Mouse (Mus musculus) natural killer cell, adult 2 months (primary cell): ENCODE results near the gene Smad3.

Experiments
- DNase-seq, 2 experiments: peaks; one replicate each; pipeline ENCODE4 v3.0.0; 2022; ENCODE audit warnings: low spot score in 2 of 2

Gene Smad3

GRCm38 (mm10) chr9:63632924-63633323 lies 124.9 kb downstream of the Smad3 start:
- no peak for DNase-seq

DNA sequence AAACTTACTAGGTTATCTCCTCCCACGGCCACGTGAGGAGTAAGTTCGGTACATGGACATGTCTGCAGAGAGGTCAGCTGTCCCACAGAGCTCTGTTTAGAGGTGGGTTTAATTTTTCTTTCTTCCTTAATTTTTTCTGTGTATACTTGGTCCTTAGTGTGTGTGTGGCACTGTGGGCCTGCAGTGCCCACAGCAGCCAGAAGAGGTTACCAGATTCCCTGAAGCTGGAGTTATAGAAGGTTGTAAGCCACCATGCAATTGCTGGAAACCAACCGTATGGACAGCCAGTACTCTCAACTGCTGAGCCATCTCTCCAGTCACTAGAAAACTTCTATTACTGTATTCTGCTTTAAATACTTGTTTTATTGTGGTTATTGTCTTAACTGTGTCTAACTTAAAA lies 125.7 kb downstream of the Smad3 start:
- DNase-seq, result no peak

- no peak for DNase-seq
Observed at GRCm38 (mm10) chr9:63625090-63625756, 132.6 kb downstream of the Smad3 start.

DNA sequence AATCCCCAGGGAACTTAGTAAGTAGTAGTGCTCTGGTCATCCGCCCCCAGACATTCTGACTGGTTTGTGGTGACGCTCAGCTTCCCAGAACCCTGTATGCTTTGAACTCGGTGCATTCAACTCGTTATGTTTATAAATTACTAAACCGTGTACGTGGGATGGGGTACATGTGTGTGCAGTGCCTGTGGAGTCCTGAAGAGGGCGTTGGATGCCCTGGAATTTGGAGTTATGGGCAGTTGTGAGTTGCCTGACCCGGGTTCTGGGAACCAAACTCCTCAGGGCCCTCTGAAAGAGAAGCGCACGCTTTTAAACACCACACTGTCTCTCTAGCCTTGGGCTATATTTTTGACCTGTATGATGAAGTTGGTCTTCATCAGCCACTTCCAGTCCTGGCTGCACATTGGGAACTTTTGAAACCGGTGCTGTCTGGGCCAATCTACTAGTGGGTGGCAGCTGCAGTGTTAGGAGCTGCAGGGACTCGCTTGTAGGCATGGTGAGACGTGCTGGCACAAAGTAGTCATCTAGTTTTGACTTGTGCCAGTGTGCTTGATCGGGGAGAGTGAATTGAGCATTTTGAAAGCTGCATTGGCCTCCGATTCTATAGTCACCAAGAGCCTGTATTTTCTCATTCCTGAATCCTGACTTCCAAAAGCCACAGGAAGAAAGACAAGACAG lies 133.8 kb downstream of the Smad3 start:
- no peak for DNase-seq

DNA sequence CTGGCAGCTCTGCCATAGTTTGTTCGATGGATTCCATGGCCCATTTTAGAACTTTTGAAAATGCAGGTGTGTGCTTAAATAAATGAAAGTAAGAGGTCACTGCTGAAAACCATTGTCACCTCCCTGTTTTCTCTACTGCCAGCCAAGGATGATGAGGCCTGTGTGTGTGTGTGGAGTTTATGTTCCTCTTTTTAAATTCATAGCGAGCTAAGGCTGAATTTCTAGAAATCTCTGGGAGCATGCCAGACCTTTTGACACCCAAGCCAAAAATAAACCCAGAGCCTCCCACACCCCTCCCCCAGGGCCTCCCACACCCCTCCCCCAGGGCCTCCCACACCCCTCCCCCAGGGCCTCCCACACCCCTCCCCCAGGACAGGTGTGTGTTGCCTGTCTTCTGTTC lies 139.8 kb downstream of the Smad3 start:
- DNase-seq, result no peak

GRCm38 (mm10) chr9:63614018-63614985 lies 143.5 kb downstream of the Smad3 start:
- DNase-seq, result no peak

GRCm38 (mm10) chr9:63613569-63613968 lies 144.2 kb downstream of the Smad3 start:
- no peak for DNase-seq

DNA sequence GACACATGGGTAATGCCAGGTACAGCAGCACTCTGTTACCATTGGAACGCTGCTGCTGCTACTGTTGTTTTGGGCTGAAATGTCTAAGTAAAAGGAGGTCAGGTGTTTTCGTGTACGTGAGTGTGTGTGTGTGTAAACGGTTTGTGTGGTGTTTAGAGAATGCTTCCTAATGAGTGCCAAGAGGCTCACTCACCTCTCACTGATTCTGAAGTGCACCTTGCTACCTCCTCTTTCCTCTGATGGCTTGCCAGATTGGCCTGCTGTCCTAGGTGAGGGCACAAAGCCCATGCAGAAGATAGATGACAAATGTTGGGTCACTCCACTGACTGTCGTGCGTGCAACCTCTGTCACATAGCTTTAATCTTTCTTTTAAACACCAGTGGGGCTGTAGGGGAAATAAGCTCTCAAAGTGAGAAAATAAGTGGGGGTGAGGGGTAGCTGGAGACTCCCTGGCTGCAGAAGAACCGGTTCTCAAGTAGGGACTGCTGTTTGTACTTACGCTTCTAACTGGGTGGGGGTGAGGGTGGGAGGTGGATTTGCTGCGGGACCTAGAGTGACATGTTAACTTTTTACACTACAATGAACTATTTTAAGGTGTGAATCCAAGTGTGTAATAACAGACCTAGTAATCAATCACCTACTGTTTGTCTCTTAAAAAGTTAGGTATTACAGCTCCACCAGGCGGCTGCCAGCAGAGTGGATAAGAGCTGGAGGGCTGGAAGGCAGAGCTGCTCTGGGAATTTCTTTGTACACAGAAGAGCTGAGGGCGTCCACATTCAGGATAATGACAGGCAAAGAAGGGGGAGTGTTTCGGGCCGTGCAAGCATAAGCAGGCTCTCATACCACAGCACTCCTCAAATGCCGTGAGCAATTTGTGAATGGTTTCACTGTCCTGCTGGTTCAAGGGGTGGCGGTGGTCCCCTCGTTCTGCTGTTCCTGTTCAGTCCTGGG lies 145.0 kb downstream of the Smad3 start:
- no peak for DNase-seq

GRCm38 (mm10) chr9:63611967-63612366 lies 145.8 kb downstream of the Smad3 start:
- no peak for DNase-seq

DNA sequence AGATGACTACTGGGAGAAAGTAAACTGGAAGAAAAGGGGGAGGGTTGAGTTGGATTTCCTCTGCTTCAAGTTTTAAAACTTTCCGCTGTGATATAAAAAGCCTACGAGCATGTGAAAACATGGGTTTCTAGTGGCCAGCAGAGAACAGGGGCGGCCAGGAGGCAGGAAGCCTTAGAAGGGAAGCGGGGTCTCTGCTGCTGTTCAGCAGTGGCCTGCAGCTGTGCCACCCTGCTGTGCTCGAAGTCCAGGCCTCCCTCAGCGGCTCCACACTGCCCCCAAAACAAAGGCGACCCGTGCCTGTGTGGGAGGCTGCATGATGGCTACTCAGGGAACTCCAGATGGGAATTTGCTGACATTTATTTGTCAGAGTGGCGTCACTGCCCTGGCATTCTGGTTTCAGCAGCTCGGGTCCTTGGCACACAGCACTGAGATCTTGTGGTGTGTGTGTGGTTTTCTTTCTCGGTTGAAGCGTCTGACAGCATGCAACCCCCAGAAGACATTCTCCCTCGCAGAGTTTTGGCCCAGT lies 146.9 kb downstream of the Smad3 start:
- DNase-seq, result peak in 1 of 2 experiments; percentile 20

- no peak for DNase-seq
Observed at GRCm38 (mm10) chr9:63610231-63610630, 147.6 kb downstream of the Smad3 start.

DNA sequence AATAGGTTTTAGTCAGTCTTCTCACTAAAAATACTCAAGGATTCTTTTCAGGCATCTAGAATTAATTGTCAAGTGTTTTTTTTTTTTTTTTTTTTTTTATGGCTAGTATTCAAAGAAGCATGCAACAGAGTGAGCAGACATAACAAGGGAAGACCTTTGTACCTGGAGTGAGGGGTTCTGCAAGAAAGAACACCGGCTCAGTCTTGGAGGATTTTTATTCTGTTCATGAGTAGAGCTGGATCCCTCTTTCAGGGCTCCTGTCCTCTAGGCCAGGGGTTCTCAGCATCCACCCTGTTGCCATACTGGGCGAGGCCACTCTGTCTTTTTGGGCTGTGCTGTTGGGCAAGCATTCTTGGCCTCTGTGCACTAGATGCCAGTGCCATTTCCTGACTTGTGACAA lies 148.0 kb downstream of the Smad3 start:
- no peak for DNase-seq

GRCm38 (mm10) chr9:63609246-63609645 lies 148.5 kb downstream of the Smad3 start:
- no peak for DNase-seq

DNA sequence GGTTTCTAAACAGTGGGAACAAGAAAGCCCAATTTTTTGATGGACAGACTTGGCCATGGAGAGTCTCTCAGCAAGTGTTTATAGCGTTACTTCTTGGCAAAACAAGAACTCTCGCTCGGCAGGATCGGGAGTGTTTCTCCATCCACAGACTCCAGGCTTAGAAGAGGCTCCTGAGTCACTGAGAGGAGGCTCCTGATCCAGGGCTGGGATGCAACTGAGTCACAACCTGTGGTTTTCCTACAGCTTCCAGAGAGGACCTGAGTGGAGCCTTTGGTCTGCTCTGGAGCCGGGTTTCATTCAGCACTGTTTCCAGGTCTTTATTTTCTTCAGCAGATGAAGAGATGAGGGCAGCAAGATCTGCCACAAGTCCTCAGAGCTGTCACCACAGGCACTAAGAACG lies 149.8 kb downstream of the Smad3 start:
- no peak for DNase-seq

DNA sequence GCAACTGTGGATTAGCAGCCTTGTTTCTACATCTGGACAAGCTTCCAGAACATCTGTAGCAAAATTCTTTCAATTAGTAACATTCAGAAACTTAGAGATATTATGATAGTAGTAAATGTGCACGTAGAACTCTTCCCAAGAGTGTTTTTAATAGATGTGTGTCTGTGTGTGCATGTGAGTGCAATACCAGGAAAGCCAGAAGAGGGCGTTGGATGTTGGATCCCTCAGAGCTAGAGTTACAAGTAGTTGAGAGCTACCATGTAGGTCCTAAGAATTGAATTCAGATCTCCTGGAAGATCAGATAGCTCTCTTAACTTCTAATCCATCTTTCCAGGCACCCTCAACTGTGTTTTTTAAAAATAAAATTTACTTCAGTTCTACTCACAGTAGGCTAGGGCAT lies 151.2 kb downstream of the Smad3 start:
- no peak for DNase-seq

GRCm38 (mm10) chr9:63603849-63604248 lies 153.9 kb downstream of the Smad3 start:
- DNase-seq, result no peak

DNA sequence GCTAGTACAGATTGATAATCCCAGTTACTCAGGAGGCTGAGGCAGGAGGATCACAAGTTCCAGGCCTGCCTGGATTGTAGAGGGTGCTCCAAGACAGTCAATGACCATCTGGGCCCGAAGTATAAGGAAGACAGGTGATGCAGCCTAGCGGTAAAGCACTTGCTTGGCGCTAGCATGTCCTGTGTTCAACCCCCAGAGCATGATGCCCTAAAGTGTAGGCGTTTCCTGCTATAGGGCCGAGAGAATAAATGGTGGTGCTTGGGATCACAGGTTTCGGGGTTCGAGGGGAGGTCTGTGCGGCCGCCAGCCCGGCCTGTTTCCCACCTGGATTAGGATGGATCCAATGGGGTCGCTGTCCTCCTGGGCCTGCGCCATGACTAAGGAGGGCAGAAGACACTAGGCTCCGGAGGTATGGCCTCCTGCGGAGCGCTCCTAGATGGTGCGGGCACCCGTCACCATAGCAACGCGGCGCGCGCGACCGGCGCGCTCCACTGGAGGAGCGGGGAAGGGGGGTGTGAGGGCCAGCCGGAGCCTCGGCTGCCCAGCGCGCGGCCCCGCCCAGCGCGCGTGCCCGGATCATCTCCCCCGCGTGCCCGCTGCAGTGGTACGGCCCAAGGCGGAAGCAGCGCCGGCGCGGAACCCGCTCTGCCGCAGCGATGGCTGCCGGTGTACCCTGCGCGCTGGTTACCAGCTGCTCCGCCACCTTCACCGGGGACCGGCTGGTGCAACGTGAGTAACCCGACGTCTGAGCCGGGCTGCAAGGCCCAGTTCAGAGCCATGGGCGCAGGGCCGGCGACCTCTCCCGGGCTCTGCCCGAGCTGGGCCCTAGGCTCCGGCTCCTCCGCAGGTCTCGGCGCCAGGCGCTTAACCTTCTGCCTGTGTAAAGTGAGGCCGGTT lies 155.5 kb downstream of the Smad3 start, which contains the start of the genes Iqch and Aagab:
Iqch (minus strand) TSS at position 451 of the 897 bp plus-strand sequence.
Aagab (plus strand) TSS at position 618 of the 897 bp plus-strand sequence.
- peak; percentile 96 to 98 for DNase-seq
